Mouse (Mus musculus) CH12.LX (cell line): ENCODE data around the gene Kif13a. TPM values are rescaled to one million over a fixed set of nuclear protein-coding genes. Genes with fewer than 3 reads are reported as not detected.

Experiments used
- DNase-seq: peaks from one replicate; pipeline ENCODE4 v3.0.0-alpha.2; 2013; ENCODE audit errors: extremely low read depth
- H3K27ac ChIP-seq: 2 replicates; pipeline ENCODE4 v1.5.1; 2012; ENCODE audit warnings: low read depth, mild to moderate bottlenecking, control low read depth, moderate library complexity; ENCODE audit not compliant: insufficient read depth
- H3K27me3 ChIP-seq: replicated peaks from 2 replicates; pipeline ENCODE3; 2012; ENCODE audit warnings: inconsistent platforms
- H3K36me3 ChIP-seq, 2 experiments: replicated peaks in 1 of 2; 2 replicates each; pipeline versions ENCODE3 to v1.6.1; 2012; ENCODE audit warnings: inconsistent platforms in 1 of 2, low read length in 1 of 2, mild to moderate bottlenecking in 1 of 2, mixed read lengths in 1 of 2, moderate library complexity in 1 of 2; ENCODE audit not compliant: control insufficient read depth in 1 of 2, insufficient read depth in 1 of 2
- H3K4me1 ChIP-seq, 2 experiments: 2 replicates each; pipeline ENCODE4 v1.6.1; 2012; ENCODE audit warnings: inconsistent platforms in 1 of 2, moderate library complexity in 1 of 2; ENCODE audit not compliant: insufficient read depth in 2 of 2, control insufficient read depth in 1 of 2
- H3K4me2 ChIP-seq: 2 replicates; pipeline ENCODE4 v1.6.1; 2012; ENCODE audit warnings: low read depth, mild to moderate bottlenecking, control low read depth; ENCODE audit not compliant: poor library complexity, insufficient read depth, severe bottlenecking
- H3K4me3 ChIP-seq, 3 experiments: fragments of 150-350 bp in 1 of 3; sonication (generic) in 1 of 3; replicated peaks in 1 of 3; 2 replicates each; pipeline versions ENCODE3 to v1.5.1; 2011 to 2012; ENCODE audit warnings: low read depth in 2 of 3, low read length in 2 of 3, mild to moderate bottlenecking in 2 of 3, moderate library complexity in 2 of 3, control low read depth in 1 of 3, improper control_type of control experiment in 1 of 3, inconsistent platforms in 1 of 3, mixed read lengths in 1 of 3; ENCODE audit not compliant: poor library complexity in 1 of 3
- H3K79me2 ChIP-seq: replicated peaks from 2 replicates; pipeline ENCODE4 v1.6.1; 2012; ENCODE audit warnings: mild to moderate bottlenecking, moderate library complexity; ENCODE audit not compliant: control insufficient read depth, poor library complexity, insufficient read depth, severe bottlenecking; ENCODE audit errors: extremely low read depth
- H3K9ac ChIP-seq: 2 replicates; pipeline ENCODE4 v1.6.1; 2012; ENCODE audit warnings: low read depth, mild to moderate bottlenecking, control low read depth, moderate library complexity; ENCODE audit not compliant: insufficient read depth
- H3K9me3 ChIP-seq: replicated peaks from 2 replicates; pipeline ENCODE3; 2012; ENCODE audit warnings: low read length, inconsistent platforms, mixed read lengths
- BHLHE40 ChIP-seq: IDR thresholded peaks from 2 replicates; pipeline ENCODE4 v1.6.1; 2011; ENCODE audit warnings: mild to moderate bottlenecking, low read depth, low read length, improper control_type of control experiment
- CHD2 ChIP-seq: IDR thresholded peaks from 2 replicates; pipeline ENCODE4 v1.6.1; 2011; ENCODE audit warnings: low read length, improper control_type of control experiment
- CTCF ChIP-seq, 2 experiments: IDR thresholded peaks in 1 of 2; conservative IDR thresholded peaks in 1 of 2; 2 replicates each; pipeline ENCODE4 v1.5.1; 2011 to 2012; ENCODE audit warnings: low read depth in 2 of 2, low read length in 2 of 2, improper control_type of control experiment in 1 of 2, inconsistent platforms in 1 of 2, mild to moderate bottlenecking in 1 of 2, moderate library complexity in 1 of 2
- ELF1 ChIP-seq: IDR thresholded peaks from 2 replicates; pipeline ENCODE4 v1.6.1; 2014; ENCODE audit warnings: low read depth, mild to moderate bottlenecking, inconsistent platforms, low read length, improper control_type of control experiment
- EP300 ChIP-seq: IDR thresholded peaks from 2 replicates; pipeline ENCODE4 v1.6.1; 2011; ENCODE audit warnings: low read length, improper control_type of control experiment
- HCFC1 ChIP-seq: IDR thresholded peaks from 2 replicates; pipeline ENCODE4 v1.6.1; 2012; ENCODE audit warnings: low read depth, mild to moderate bottlenecking, inconsistent platforms, low read length, improper control_type of control experiment
- IRF4 ChIP-seq: IDR thresholded peaks from 2 replicates; pipeline ENCODE4 v1.6.1; 2014; ENCODE audit warnings: low read depth, mild to moderate bottlenecking, inconsistent platforms, low read length, improper control_type of control experiment
- JUN ChIP-seq: IDR thresholded peaks from 2 replicates; pipeline ENCODE4 v1.6.1; 2011; ENCODE audit warnings: low read depth, mild to moderate bottlenecking, low read length, improper control_type of control experiment, moderate library complexity; ENCODE audit not compliant: insufficient read depth
- MEF2A ChIP-seq: IDR thresholded peaks from 2 replicates; pipeline ENCODE4 v1.6.1; 2014; ENCODE audit warnings: low read depth, mild to moderate bottlenecking, inconsistent platforms, low read length, improper control_type of control experiment, borderline replicate concordance
- MXI1 ChIP-seq: IDR thresholded peaks from 2 replicates; pipeline ENCODE4 v1.6.1; 2011; ENCODE audit warnings: mild to moderate bottlenecking, low read depth, low read length, improper control_type of control experiment
- MYC ChIP-seq: IDR thresholded peaks from 2 replicates; pipeline ENCODE4 v1.6.1; 2011; ENCODE audit warnings: low read depth, mild to moderate bottlenecking, improper control_type of control experiment, low read length
- NELFE ChIP-seq: IDR thresholded peaks from 2 replicates; pipeline ENCODE4 v1.6.1; 2011; ENCODE audit warnings: low read depth, low read length, improper control_type of control experiment
- POLR2A ChIP-seq: IDR thresholded peaks from 2 replicates; pipeline ENCODE4 v1.6.1; 2011; ENCODE audit warnings: low read depth, mild to moderate bottlenecking, improper control_type of control experiment, low read length
- RAD21 ChIP-seq: IDR thresholded peaks from 2 replicates; pipeline ENCODE4 v1.6.1; 2011; ENCODE audit warnings: low read depth, mild to moderate bottlenecking, low read length, improper control_type of control experiment, moderate library complexity
- RCOR1 ChIP-seq: conservative IDR thresholded peaks from 2 replicates; pipeline ENCODE4 v1.6.1; 2012; ENCODE audit warnings: low read depth, mild to moderate bottlenecking, inconsistent platforms, low read length, improper control_type of control experiment
- SIN3A ChIP-seq: IDR thresholded peaks from 2 replicates; pipeline ENCODE4 v1.6.1; 2012; ENCODE audit warnings: low read length, improper control_type of control experiment, inconsistent platforms
- SMC3 ChIP-seq: IDR thresholded peaks from 2 replicates; pipeline ENCODE4 v1.6.1; 2011; ENCODE audit warnings: low read depth, low read length, improper control_type of control experiment
- TCF12 ChIP-seq: IDR thresholded peaks from 2 replicates; pipeline ENCODE4 v1.6.1; 2014; ENCODE audit warnings: low read depth, mild to moderate bottlenecking, inconsistent platforms, low read length, improper control_type of control experiment
- UBTF ChIP-seq: IDR thresholded peaks from 2 replicates; pipeline ENCODE4 v1.6.1; 2012; ENCODE audit warnings: low read depth, mild to moderate bottlenecking, inconsistent platforms, low read length, improper control_type of control experiment, moderate library complexity
- dilution Hi-C: fragments of 300-500 bp; cut with MboI; formaldehyde crosslinking; loops from 2 replicates; pipeline ENCODE4 v1.14.3; 2020; ENCODE audit warnings: low sequenced_read_pairs; ENCODE audit not compliant: extremely low pct_unique_long_range_greater_than_20kb, extremely low pct_ligation_motif_present
- in situ Hi-C: fragments of 300-500 bp; cut with MboI; formaldehyde crosslinking; loops from 3 replicates; pipeline ENCODE4 v1.14.3; 2019; ENCODE audit warnings: low sequenced_read_pairs, low pct_ligation_motif_present, low pct_unique_long_range_greater_than_20kb, mixed read lengths
- polyA plus RNA-seq: library from polyadenylated mRNA; unstranded; fragments of >175 nt; gene quantifications from 2 replicates; pipeline ENCODE4 v1.2.1, GENCODE M21; 2012; ENCODE audit warnings: low read depth; ENCODE audit not compliant: insufficient read length
- total RNA-seq, 2 experiments: library from RNA; depleted of rRNA; stranded (reverse); fragments of 300-350 nt in 1 of 2; fragments of >200 nt in 1 of 2; gene quantifications; 2 replicates each; pipeline ENCODE4 v1.2.3; 2012 to 2014

Kif13a gene
- total and polyA plus RNA-seq, 3 experiments, result not detected

GRCm38 (mm10) chr13:46883976-46884375 lies 45.7 kb downstream of the Kif13a start:
- H3K4me3 ChIP-seq, result no peak overlapping the region
- H3K4me2 ChIP-seq, result no peak overlapping the region
- no peaks in the 10 kb centered on the region for H3K4me1 ChIP-seq
- dilution Hi-C loops (no loop called here), in situ Hi-C loops (no loop called here)
- H3K79me2 ChIP-seq, result no peaks in the 10 kb centered on the region
- H3K9me3 ChIP-seq, result no peaks in the 10 kb centered on the region
- TF ChIP-seq MEF2A (no peak), SMC3 (no peak), ELF1 (no peak), JUN (no peak), MXI1 (no peak), POLR2A (no peak), TCF12 (no peak), BHLHE40 (no peak), RCOR1 (no peak), NELFE (no peak), UBTF (no peak), CTCF (conservative IDR thresholded peaks at IDR 0.05 in 1 of 2, IDR thresholded peaks at IDR 0.05 in 1 of 2; ENCODE audit: low read depth in 2 of 2, low read length in 2 of 2) (no peak), IRF4 (no peak), EP300 (no peak)
- TF ChIP-seq, all 38 proteins: peak for 0
- H3K27ac ChIP-seq, result no peak overlapping the region
- DNase-seq, result no peak
- H3K27me3 ChIP-seq, result no peaks in the 10 kb centered on the region
- no peak overlapping the region for H3K9ac ChIP-seq
- H3K36me3 ChIP-seq, result no peaks in the 10 kb centered on the region

GRCm38 (mm10) chr13:46883381-46883780 lies 46.3 kb downstream of the Kif13a start:
- in situ Hi-C loops, result no loop called here
- Histone ChIP-seq H3K9me3 (no peaks in the 10 kb centered on the region), H3K27ac (no peak overlapping the region), H3K4me1 (no peaks in the 10 kb centered on the region), H3K79me2 (no peaks in the 10 kb centered on the region), H3K36me3 (no peaks in the 10 kb centered on the region), H3K4me2 (no peak overlapping the region), H3K4me3 (no peak overlapping the region), H3K9ac (no peak overlapping the region), H3K27me3 (no peaks in the 10 kb centered on the region)
- dilution Hi-C loops, result no loop called here
- TF ChIP-seq RCOR1, result no peak
- no peak for TF ChIP-seq ELF1
- no peak for TF ChIP-seq NELFE
- no peak for TF ChIP-seq CHD2
- TF ChIP-seq MYC, result no peak
- TF ChIP-seq EP300, result no peak
- no peak for TF ChIP-seq RAD21
- TF ChIP-seq HCFC1, result no peak
- TF ChIP-seq SIN3A, result no peak
- TF ChIP-seq MEF2A, result no peak
- TF ChIP-seq CTCF (conservative IDR thresholded peaks at IDR 0.05 in 1 of 2, IDR thresholded peaks at IDR 0.05 in 1 of 2; ENCODE audit: low read depth in 2 of 2, low read length in 2 of 2), result no peak
- no peak for TF ChIP-seq JUN
- no peak for DNase-seq
